Mouse (Mus musculus) kidney, postnatal 0 days (tissue): ENCODE results near the gene St6gal1. TPM values are rescaled to one million over a fixed set of nuclear protein-coding genes. Genes with fewer than 3 reads are reported as not detected.
A peak's percentile ranks its signal among the peaks of the same experiment; 100 is the strongest.

Experiments
- ATAC-seq: fragments of 200-750 bp; cut with Nextera tagmentation; replicated peaks from 2 replicates; pipeline ENCODE4 v1.8.0; 2017; ENCODE audit warnings: low read depth, moderate number of reproducible peaks, moderate TSS enrichment, moderate library complexity; ENCODE audit not compliant: low FRiP score
- DNase-seq: peaks from one replicate; pipeline ENCODE4 v3.0.0-alpha.2; 2016; ENCODE audit warnings: low spot score
- H3K27ac ChIP-seq: fragments of 300-500 bp; sonication (generic); 2 replicates; pipeline ENCODE4 v1.5.1; 2014; ENCODE audit warnings: mild to moderate bottlenecking
- H3K27me3 ChIP-seq: fragments of 300-500 bp; sonication (generic); 2 replicates; pipeline ENCODE4 v1.6.1; 2014; ENCODE audit warnings: low read length, mixed read lengths; ENCODE audit not compliant: insufficient read depth
- H3K36me3 ChIP-seq: fragments of 300-500 bp; sonication (generic); 2 replicates; pipeline ENCODE4 v1.6.1; 2014; ENCODE audit warnings: low read length, mixed read lengths; ENCODE audit not compliant: insufficient read depth
- H3K4me1 ChIP-seq: fragments of 300-500 bp; sonication (generic); replicated peaks from 2 replicates; pipeline ENCODE4 v1.6.1; 2014; ENCODE audit warnings: antibody characterized with exemption, low read length, mixed read lengths; ENCODE audit not compliant: insufficient read depth
- H3K4me2 ChIP-seq: fragments of 300-500 bp; sonication (generic); 2 replicates; pipeline ENCODE4 v1.6.1; 2014; ENCODE audit warnings: mild to moderate bottlenecking, low read length, moderate library complexity, mixed read lengths
- H3K4me3 ChIP-seq: fragments of 300-500 bp; sonication (generic); replicated peaks from 2 replicates; pipeline ENCODE4 v1.5.1; 2014; ENCODE audit warnings: low read depth, low read length
- H3K9ac ChIP-seq: fragments of 300-500 bp; sonication (generic); 2 replicates; pipeline ENCODE4 v1.6.1; 2014; ENCODE audit warnings: low read depth, low read length
- H3K9me3 ChIP-seq: fragments of 300-500 bp; sonication (generic); replicated peaks from 2 replicates; pipeline ENCODE4 v1.6.1; 2016; ENCODE audit warnings: low read length, inconsistent platforms, mixed read lengths
- CTCF ChIP-seq: IDR thresholded peaks from 2 replicates; pipeline ENCODE4 v1.5.1; 2016; ENCODE audit warnings: antibody characterized with exemption, low read depth, mild to moderate bottlenecking, moderate library complexity
- WGBS: fragments of 180-500 bp; shearing (Covaris S2); extraction: QIAGEN DNeasy Blood & Tissue Kit; methylation state at CpG from one replicate; pipeline ENCODE4 v1.1.7; 2014; 5-methylcytosine and 5-hydroxymethylcytosine counted together
- polyA plus RNA-seq: library from polyadenylated mRNA; unstranded; fragments of >200 nt; fragmentation: Nextera tagmentation; extraction: Ambion mirVana; gene quantifications from 2 replicates; pipeline ENCODE4 v1.2.1, GENCODE M21; 2015

The St6gal1 gene
- polyA plus RNA-seq, 1 experiment from 2014 or later, result 28.6 TPM

DNA sequence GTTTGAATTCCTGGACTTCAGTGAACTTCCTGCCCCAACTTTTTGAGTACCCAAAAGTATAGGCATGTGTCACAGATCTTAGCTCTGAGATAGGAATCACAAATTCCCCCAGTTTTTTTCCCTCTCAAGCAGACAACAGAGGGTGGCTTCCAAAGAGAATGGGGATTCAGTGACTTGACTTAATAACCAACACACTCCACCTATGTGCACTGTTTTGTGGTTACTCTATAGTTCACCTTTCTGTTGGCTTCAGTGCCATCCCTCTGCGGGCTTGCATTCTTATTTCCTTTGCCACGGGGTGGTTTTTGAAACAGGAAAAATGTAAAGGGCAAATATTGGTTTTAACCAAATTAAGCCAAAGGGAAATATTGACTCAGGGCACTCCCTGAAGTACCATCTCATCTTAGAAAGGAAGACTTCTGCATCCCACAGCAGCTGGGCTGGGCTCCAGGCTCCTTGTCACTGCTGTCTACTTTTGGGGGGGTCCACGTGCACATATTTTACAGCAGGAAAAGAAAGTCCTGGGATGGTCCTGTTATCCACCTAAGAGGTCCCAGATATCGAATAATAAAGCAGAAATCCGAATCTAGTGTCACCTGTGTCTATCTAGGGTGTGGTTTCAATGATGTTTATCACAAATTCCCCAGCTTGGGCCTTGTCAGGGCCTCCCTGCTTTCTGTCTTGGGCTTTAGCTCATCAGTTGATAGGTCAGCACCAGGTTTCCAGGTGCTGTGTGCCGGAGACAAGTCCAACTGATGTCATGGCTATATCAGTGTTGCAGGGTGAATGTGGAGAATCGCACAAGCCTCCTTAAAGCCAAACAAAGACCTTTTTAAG, 75.6 kb downstream of the St6gal1 start:
- Histone ChIP-seq H3K4me2 (no peak overlapping the region), H3K36me3 (no peaks in the 10 kb centered on the region), H3K9ac (no peak overlapping the region), H3K27ac (no peak overlapping the region), H3K4me3 (no peak overlapping the region), H3K9me3 (no peaks in the 10 kb centered on the region), H3K27me3 (no peaks in the 10 kb centered on the region), H3K4me1 (no peaks in the 10 kb centered on the region)
- DNase-seq (no peak), ATAC-seq (no peak)
- 81% methylated on average over 7 of the region's 7 CpGs for WGBS
- TF ChIP-seq CTCF, result no peak

DNA sequence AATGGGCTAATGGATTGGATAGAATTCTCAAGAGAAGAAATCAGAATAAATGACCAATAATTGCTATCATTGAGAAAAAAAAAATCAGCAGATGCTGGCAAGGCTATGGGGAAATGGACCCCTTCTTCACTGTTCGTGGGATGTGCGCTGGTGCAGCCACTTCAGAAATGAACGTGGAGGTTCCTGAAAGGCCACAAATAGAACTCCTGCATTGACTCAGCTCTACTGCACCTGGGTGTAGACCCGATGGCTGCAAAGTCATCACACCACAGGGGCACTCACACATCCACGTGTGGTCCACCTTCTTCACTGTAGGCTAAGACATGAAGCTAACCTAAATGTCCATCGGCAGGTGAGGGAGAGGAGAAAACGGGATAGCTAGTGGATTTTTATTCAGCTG, 77.2 kb downstream of the St6gal1 start:
- no peak overlapping the region for H3K9ac ChIP-seq
- WGBS, result 88% methylated on average over 7 of the region's 7 CpGs
- no peak for TF ChIP-seq CTCF

DNA sequence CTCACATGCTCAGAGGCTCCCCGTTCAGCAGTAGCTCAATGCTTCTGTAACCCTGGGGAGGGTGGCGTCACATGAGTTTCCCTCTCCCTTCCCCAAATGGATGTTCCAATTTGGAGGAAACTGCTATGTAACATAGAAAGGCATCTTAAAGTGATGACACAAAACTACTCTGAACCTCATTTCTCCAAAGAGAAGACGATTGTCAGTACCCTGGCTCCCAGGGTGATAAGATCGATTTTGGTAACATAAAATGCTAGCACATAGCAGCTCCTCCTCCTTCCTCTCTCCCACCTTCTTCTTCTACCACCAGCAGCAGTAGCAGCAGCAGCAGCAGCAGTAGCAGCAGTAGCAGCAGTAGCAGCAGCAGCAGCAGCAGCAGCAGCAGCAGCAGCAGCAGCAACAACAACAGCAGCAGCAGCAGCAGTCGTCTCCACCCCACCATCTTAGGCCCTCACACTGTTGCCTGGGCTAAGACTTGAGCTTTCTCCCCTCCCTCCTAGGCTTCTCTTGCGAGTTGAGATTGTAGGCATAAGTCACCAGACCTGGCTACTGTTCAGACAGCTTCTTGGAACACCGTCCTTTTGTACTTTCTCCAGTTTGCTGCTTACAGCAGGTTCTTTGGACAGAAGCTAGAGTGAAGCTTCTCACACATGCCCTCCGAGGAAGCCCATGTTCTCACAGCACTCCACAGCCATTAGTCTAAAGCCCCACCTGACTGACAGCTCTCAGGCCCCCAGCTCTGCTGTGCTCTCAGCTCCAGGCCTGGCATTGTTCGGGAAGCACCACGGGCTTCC, 81.5 kb downstream of the St6gal1 start:
- no peaks in the 10 kb centered on the region for H3K27me3 ChIP-seq
- WGBS, result 51% methylated on average over 10 of the region's 10 CpGs
- peaks cover 11% of the 10 kb centered on the region for H3K4me1 ChIP-seq
- DNase-seq (peak; percentile 66), ATAC-seq (no peak)
- H3K36me3 ChIP-seq, result no peaks in the 10 kb centered on the region
- no peak overlapping the region for H3K27ac ChIP-seq
- TF ChIP-seq CTCF, result no peak
- H3K4me3 ChIP-seq, result no peak overlapping the region
- no peak overlapping the region for H3K4me2 ChIP-seq
- no peaks in the 10 kb centered on the region for H3K9me3 ChIP-seq
- no peak overlapping the region for H3K9ac ChIP-seq

More for the DNA sequence above, 77.2 kb downstream of the St6gal1 start:
- Histone ChIP-seq H3K4me1 (peaks cover 6% of the 10 kb centered on the region), H3K4me3 (no peak overlapping the region), H3K9me3 (no peaks in the 10 kb centered on the region), H3K36me3 (no peaks in the 10 kb centered on the region), H3K27ac (no peak overlapping the region), H3K27me3 (no peaks in the 10 kb centered on the region), H3K4me2 (no peak overlapping the region)
- ATAC-seq, result no peak
- no peak for DNase-seq

DNA sequence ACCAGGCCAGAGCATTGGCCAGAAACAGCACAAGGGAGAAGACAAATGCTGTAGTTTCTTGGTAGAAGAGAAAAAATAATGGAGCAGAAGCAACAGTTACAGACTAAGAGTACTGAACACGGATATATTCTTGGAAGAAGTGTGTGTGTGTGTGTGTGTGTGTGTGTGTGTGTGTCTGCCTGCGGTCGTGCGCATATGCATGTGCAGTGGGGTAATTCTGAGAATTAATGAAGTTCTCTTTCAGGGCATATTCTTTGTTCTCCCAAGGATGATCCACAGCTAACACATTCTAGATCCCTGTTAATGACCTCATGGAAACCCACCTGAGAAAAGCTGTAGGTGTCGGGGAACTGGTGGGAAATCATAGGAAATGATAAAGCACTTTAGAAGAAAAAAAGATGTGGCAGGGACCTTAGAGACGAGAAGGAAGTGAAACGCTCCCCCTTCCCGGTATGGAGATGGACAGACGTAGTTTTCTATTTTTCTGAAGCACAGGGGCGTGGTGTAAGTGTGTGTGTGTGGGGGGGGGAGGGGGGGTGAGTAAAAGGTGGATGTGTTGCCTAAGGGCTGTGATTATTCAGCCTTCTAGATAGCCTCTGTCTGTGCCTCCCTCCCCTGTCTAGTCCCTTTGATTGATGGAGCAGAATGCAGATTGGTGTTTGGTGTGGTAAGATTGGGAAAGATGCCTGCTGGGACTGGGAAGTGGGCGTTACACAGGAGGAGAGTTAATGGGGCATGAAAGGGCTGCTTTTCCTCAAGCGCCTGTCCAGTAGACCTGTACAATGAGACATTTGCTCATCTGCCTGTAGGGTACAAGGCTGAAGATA, 82.8 kb downstream of the St6gal1 start:
- no peak overlapping the region for H3K4me3 ChIP-seq
- no peaks in the 10 kb centered on the region for H3K9me3 ChIP-seq
- 46% methylated on average over 12 of the region's 12 CpGs for WGBS
- DNase-seq (peak; percentile 81), ATAC-seq (peak; percentile 83)
- H3K27me3 ChIP-seq, result no peaks in the 10 kb centered on the region
- no peaks in the 10 kb centered on the region for H3K36me3 ChIP-seq
- no peak overlapping the region for H3K27ac ChIP-seq
- H3K4me2 ChIP-seq, result no peak overlapping the region
- H3K9ac ChIP-seq, result no peak overlapping the region
- no peak for TF ChIP-seq CTCF
- H3K4me1 ChIP-seq, result peaks cover 11% of the 10 kb centered on the region

DNA sequence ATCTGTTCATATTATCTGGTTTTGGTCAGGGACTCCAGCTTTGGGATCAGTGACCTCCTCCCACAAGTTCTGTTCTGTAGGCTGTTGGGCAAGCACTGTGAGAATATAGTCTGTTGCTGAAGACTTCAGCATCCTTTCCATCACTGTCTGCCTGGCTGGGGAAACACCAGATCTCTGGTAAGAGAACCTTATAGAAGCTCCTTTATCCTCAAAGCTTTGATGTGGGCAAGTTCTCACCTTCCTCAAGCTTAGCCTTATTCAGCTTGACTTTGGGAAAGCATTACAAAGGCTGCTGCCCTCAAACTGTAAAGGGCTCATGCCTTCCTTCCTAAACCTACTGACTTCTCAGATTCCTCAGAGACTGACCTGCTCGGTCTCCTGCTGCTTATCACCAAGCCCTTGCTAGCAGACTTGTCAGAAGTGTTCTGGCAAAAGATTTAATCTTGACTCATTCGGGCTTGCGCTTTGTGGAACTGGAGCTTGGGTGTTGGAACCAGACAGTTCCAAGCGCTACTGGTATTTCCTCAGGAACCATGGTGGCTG, 83.5 kb downstream of the St6gal1 start:
- no peak for TF ChIP-seq CTCF
- H3K4me1 ChIP-seq, result peaks cover 11% of the 10 kb centered on the region
- no peak for ATAC-seq
- no peaks in the 10 kb centered on the region for H3K27me3 ChIP-seq
- 62% methylated on average over 4 of the region's 4 CpGs for WGBS
- H3K9ac ChIP-seq, result no peak overlapping the region
- DNase-seq, result no peak
- no peaks in the 10 kb centered on the region for H3K36me3 ChIP-seq
- no peaks in the 10 kb centered on the region for H3K9me3 ChIP-seq
- H3K4me3 ChIP-seq, result no peak overlapping the region
- H3K27ac ChIP-seq, result no peak overlapping the region
- no peak overlapping the region for H3K4me2 ChIP-seq

DNA sequence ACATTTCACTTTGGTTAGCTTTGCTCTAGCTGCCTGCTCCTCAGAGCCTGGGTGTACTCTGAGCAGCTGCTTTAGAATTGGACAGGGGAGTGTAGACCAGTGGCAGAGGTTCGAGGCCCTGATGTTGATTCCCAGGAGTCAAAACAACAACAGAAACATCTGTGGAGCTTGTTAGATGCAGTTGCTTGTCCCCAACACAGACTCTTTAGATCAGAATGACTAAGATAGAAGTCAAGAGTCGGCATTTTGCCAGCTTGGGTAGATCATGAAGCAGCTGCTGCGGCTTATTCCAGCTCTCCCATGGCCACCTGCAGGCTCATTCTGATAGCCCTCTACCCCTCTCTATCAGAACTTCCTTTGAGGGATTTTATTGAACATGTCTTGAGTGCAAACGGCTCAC, 84.5 kb downstream of the St6gal1 start:
- WGBS, result 86% methylated on average over 4 of the region's 4 CpGs
- H3K27ac ChIP-seq, result no peak overlapping the region

More for the DNA sequence above, 84.5 kb downstream of the St6gal1 start:
- peaks cover 11% of the 10 kb centered on the region for H3K4me1 ChIP-seq
- no peak overlapping the region for H3K4me2 ChIP-seq
- H3K4me3 ChIP-seq, result no peak overlapping the region
- ATAC-seq (no peak), DNase-seq (no peak)
- H3K9ac ChIP-seq, result no peak overlapping the region
- H3K9me3 ChIP-seq, result no peaks in the 10 kb centered on the region
- no peaks in the 10 kb centered on the region for H3K27me3 ChIP-seq
- TF ChIP-seq CTCF, result no peak
- H3K36me3 ChIP-seq, result no peaks in the 10 kb centered on the region
